Mouse (Mus musculus) olfactory bulb, adult 2 months (tissue): ENCODE measurements around the gene Krt2.

Experiments used
- CTCF ChIP-seq: fragments of 200-500 bp; IDR thresholded peaks from 2 replicates; pipeline ENCODE4 v1.5.1; 2012; ENCODE audit warnings: low read depth, mild to moderate bottlenecking, low read length, moderate library complexity; ENCODE audit not compliant: insufficient read depth
- POLR2A ChIP-seq: fragments of 200-500 bp; IDR thresholded peaks from 2 replicates; pipeline ENCODE4 v1.6.1; 2012; ENCODE audit warnings: mild to moderate bottlenecking, low read depth, low read length, moderate library complexity; ENCODE audit not compliant: insufficient read depth

- TF ChIP-seq CTCF, result no peak
- no peak for TF ChIP-seq POLR2A
These were observed 37.8 kb upstream of the Krt2 start for GRCm38 (mm10) chr15:101855732-101856131.
